Mouse (Mus musculus) yolk sac, embryonic 10.5 days (tissue): ENCODE results near the gene B4galnt1.

Experiments used
- DNase-seq: peaks from one replicate; pipeline ENCODE4 v3.0.0-alpha.2; 2017; ENCODE audit warnings: low spot score

Gene B4galnt1

GRCm38 (mm10) chr10:127210961-127211405, 46.0 kb downstream of the B4galnt1 start:
- no peak for DNase-seq

- DNase-seq, result peak; percentile 94
These were observed 46.4 kb downstream of the B4galnt1 start, which contains the start of gene Pip4k2c for GRCm38 (mm10) chr10:127211414-127211854. Gene Pip4k2c, minus strand, starts transcription at chr10:127211585.

- no peak for DNase-seq
These were observed 48.2 kb downstream of the B4galnt1 start for GRCm38 (mm10) chr10:127213272-127213671.

- DNase-seq, result no peak
These were observed 48.8 kb downstream of the B4galnt1 start for GRCm38 (mm10) chr10:127213704-127214421.

- DNase-seq, result peak; percentile 75
These were observed 49.4 kb downstream of the B4galnt1 start for GRCm38 (mm10) chr10:127214422-127214803.

- DNase-seq, result no peak
These were observed 51.4 kb downstream of the B4galnt1 start for GRCm38 (mm10) chr10:127216456-127216855.

- no peak for DNase-seq
These were observed 52.2 kb downstream of the B4galnt1 start for GRCm38 (mm10) chr10:127217177-127217576.

- DNase-seq, result no peak
These were observed 53.3 kb downstream of the B4galnt1 start for GRCm38 (mm10) chr10:127218339-127218738.
